In genomic region chr11:96351312-96351711, GRCm38 (mm10) we compare ENCODE assay signal across 10 mouse cellular contexts. TPM values are rescaled to one million over a fixed set of nuclear protein-coding genes. Genes with fewer than 3 reads are reported as not detected.
DNase-seq lines count a peak whose midpoint lies in the region; ATAC-seq and TF ChIP-seq lines count a peak whose summit lies in the region.
"Had no signal": no experiment of that assay in that cellular context is flagged by ENCODE, and none has a peak within 500 bp of the region (broad histone marks: within the 10 kb centered on the region; RNA-seq: fewer than 3 reads in every experiment).

No protein-coding gene starts in this region.

- WGBS in intestine, embryonic 16.5 days = 9% methylated on average over 11 of the region's 11 CpGs
- WGBS in liver, embryonic 12.5 days (ENCODE audit: insufficient replicate concordance) = 19% methylated on average over 11 of the region's 11 CpGs

- intact Hi-C loops in heart, postnatal 25 days (cut with DNase I) = loop anchor here (5.0 kb wide), 1 partner anchor 34 kb away; the partner anchor contains the start of gene Hoxb4

- H3K9ac ChIP-seq in intestine, embryonic 16.5 days (ENCODE audit: low read depth, low read length) = peak overlapping the region; percentile 91; the same call in 1 of the 2 replicates
- H3K9ac ChIP-seq in liver, embryonic 12.5 days = no peak overlapping the region
- H3K9ac ChIP-seq: liver, embryonic 15.5 days had no signal

- peak overlapping the region; percentile 73 for H3K4me3 ChIP-seq in intestine, embryonic 16.5 days (ENCODE audit: low read length)
- H3K4me3 ChIP-seq in liver, embryonic 12.5 days = no peak overlapping the region

- no peak for TF ChIP-seq POLR2A in brain, embryonic 14.5 days (IDR thresholded peaks at IDR 0.05; ENCODE audit: borderline replicate concordance, extremely low read depth, insufficient read depth, insufficient read length, poor library complexity, severe bottlenecking)

- H3K4me2 ChIP-seq in intestine, embryonic 16.5 days (ENCODE audit: low read depth, low read length) = peak overlapping the region; percentile 78
- H3K4me2 ChIP-seq in liver, embryonic 12.5 days = peak overlapping the region; percentile 25; the same call in 1 of the 2 replicates
- H3K4me2 ChIP-seq: liver, embryonic 15.5 days had no signal

- no peak for ATAC-seq in intestine, embryonic 16.5 days
- ATAC-seq in liver, embryonic 12.5 days = no peak

- H3K36me3 ChIP-seq in intestine, embryonic 16.5 days (ENCODE audit: control insufficient read depth, insufficient read depth, low read length) = no peaks in the 10 kb centered on the region
- no peaks in the 10 kb centered on the region for H3K36me3 ChIP-seq in liver, embryonic 12.5 days
- H3K36me3 ChIP-seq: liver, embryonic 15.5 days had no signal

- DNase-seq in heart, adult 11 months = peak; percentile 95
- no peak for DNase-seq in heart, postnatal 25 days (ENCODE audit: low spot score)
- peak; percentile 35 for DNase-seq in brain, embryonic 14.5 days (ENCODE audit: low read depth)
- no peak for DNase-seq in layer of hippocampus, adult 8-10 months (ENCODE audit: low spot score in 2 of 2)
- DNase-seq in right cerebral cortex, postnatal 25 days = no peak
- DNase-seq in natural killer cell, adult 2 months (ENCODE audit: low spot score in 2 of 2) = no peak
- DNase-seq: retina, postnatal 1 day had no signal

- peaks cover 27% of the 10 kb centered on the region for H3K4me1 ChIP-seq in intestine, embryonic 16.5 days (ENCODE audit: control insufficient read depth, insufficient read depth, low read length)
- peaks cover 11% of the 10 kb centered on the region for H3K4me1 ChIP-seq in liver, embryonic 12.5 days
- H3K4me1 ChIP-seq: liver, embryonic 15.5 days had no signal

- H3K27me3 ChIP-seq in intestine, embryonic 16.5 days (replicated peaks; ENCODE audit: control insufficient read depth, insufficient read depth, low read length) = peaks cover 4% of the 10 kb centered on the region; the same call in 1 of the 2 replicates
- peaks cover 93% of the 10 kb centered on the region for H3K27me3 ChIP-seq in liver, embryonic 12.5 days (replicated peaks)

- peak overlapping the region; percentile 97 for H3K27ac ChIP-seq in intestine, embryonic 16.5 days (ENCODE audit: low read length)
- peak overlapping the region; percentile 81; the same call in 1 of the 2 replicates for H3K27ac ChIP-seq in liver, embryonic 12.5 days

- no peak for TF ChIP-seq CTCF in brain, embryonic 14.5 days (IDR thresholded peaks at IDR 0.05; ENCODE audit: borderline replicate concordance, extremely low read depth, insufficient read depth, insufficient read length)

- no peaks in the 10 kb centered on the region for H3K9me3 ChIP-seq in intestine, embryonic 16.5 days (ENCODE audit: control insufficient read depth, low read length)
- H3K9me3 ChIP-seq in liver, embryonic 12.5 days (replicated peaks) = no peaks in the 10 kb centered on the region
- H3K9me3 ChIP-seq: liver, embryonic 15.5 days had no signal

RNA-seq across cellular contexts. Expression of gene Hoxb2, which starts 1.0 kb away (rescaled TPM):
- 1 to 10 TPM in 1 of 2 experiments, under 1 TPM in 1; 0.81 to 1.3 TPM for total RNA-seq in heart, postnatal 25 days (2021)
- 3.6 and 18.5 TPM in 2 replicates for polyA plus RNA-seq in brain, embryonic 14.5 days (2012; rRNA removed)
- 9.6 and 11.6 TPM in 2 replicates for polyA plus RNA-seq in intestine, embryonic 16.5 days (2015; fragmentation: Nextera tagmentation; extraction: Ambion mirVana)
- polyA plus RNA-seq in liver, embryonic 12.5 days (2016; fragmentation: Nextera tagmentation; extraction: Ambion mirVana) = 4.4 and 4.6 TPM in 2 replicates
- total RNA-seq in layer of hippocampus, adult 8-10 months (2022) = not detected

RNA-seq across cellular contexts. Expression of gene Hoxb1, which starts 14.2 kb away (rescaled TPM):
- not detected for total RNA-seq in heart, postnatal 25 days (2021)
- 0.04 TPM in 1 of 2 replicates, not detected in the other for polyA plus RNA-seq in brain, embryonic 14.5 days (2012; rRNA removed)
- not detected in 2 replicates for polyA plus RNA-seq in intestine, embryonic 16.5 days (2015; fragmentation: Nextera tagmentation; extraction: Ambion mirVana)
- polyA plus RNA-seq in liver, embryonic 12.5 days (2016; fragmentation: Nextera tagmentation; extraction: Ambion mirVana) = 0.14 and 0.22 TPM in 2 replicates
- total RNA-seq in layer of hippocampus, adult 8-10 months (2022) = not detected
- polyA plus RNA-seq: liver, embryonic 15.5 days had no signal

RNA-seq across cellular contexts. Expression of gene Hoxb3, which starts 28.2 kb away (rescaled TPM):
- total RNA-seq in heart, postnatal 25 days (2021) = under 1 TPM; 0.36 to 0.45 TPM
- 4.6 and 41.7 TPM in 2 replicates for polyA plus RNA-seq in brain, embryonic 14.5 days (2012; rRNA removed)
- 1.4 and 1.5 TPM in 2 replicates for polyA plus RNA-seq in intestine, embryonic 16.5 days (2015; fragmentation: Nextera tagmentation; extraction: Ambion mirVana)
- polyA plus RNA-seq in liver, embryonic 12.5 days (2016; fragmentation: Nextera tagmentation; extraction: Ambion mirVana) = 0.31 and 0.36 TPM in 2 replicates
- not detected for total RNA-seq in layer of hippocampus, adult 8-10 months (2022)

RNA-seq across cellular contexts. Expression of gene Hoxb4, which starts 33.2 kb away (rescaled TPM):
- total RNA-seq in heart, postnatal 25 days (2021) = under 1 TPM; 0.57 to 0.59 TPM
- 0.72 and 6.6 TPM in 2 replicates for polyA plus RNA-seq in brain, embryonic 14.5 days (2012; rRNA removed)
- 1.8 and 2.0 TPM in 2 replicates for polyA plus RNA-seq in intestine, embryonic 16.5 days (2015; fragmentation: Nextera tagmentation; extraction: Ambion mirVana)
- polyA plus RNA-seq in liver, embryonic 12.5 days (2016; fragmentation: Nextera tagmentation; extraction: Ambion mirVana) = 0.62 and 0.66 TPM in 2 replicates
- under 1 TPM in 1 of 4 experiments, not detected in 3; 0.13 TPM for total RNA-seq in layer of hippocampus, adult 8-10 months (2022)

RNA-seq across cellular contexts. Expression of gene Hoxb5, which starts 48.2 kb away (rescaled TPM):
- total RNA-seq in heart, postnatal 25 days (2021) = under 1 TPM; 0.10 to 0.14 TPM
- 3.3 and 43.9 TPM in 2 replicates for polyA plus RNA-seq in brain, embryonic 14.5 days (2012; rRNA removed)
- 26.4 and 28.7 TPM in 2 replicates for polyA plus RNA-seq in intestine, embryonic 16.5 days (2015; fragmentation: Nextera tagmentation; extraction: Ambion mirVana)
- polyA plus RNA-seq in liver, embryonic 12.5 days (2016; fragmentation: Nextera tagmentation; extraction: Ambion mirVana) = 1.3 and 1.5 TPM in 2 replicates
- not detected for total RNA-seq in layer of hippocampus, adult 8-10 months (2022)

Comparison
In these comparisons a context has a peak if more than half of its experiments do, and no peak if none do; other contexts are left out.
1. DNase-seq: peak in heart, adult 11 months (single experiment) and brain, embryonic 14.5 days (single experiment); none in heart, postnatal 25 days (single experiment), layer of hippocampus, adult 8-10 months (0 of 2), right cerebral cortex, postnatal 25 days (single experiment) and natural killer cell, adult 2 months (0 of 2).